Mouse (Mus musculus) myocyte (in vitro differentiated cells): ENCODE results near the gene Tmem43. TPM values are rescaled to one million over a fixed set of nuclear protein-coding genes. Genes with fewer than 3 reads are reported as not detected.

Experiments
- H3K27me3 ChIP-seq: one replicate; pipeline ENCODE4 v1.6.1; 2011; ENCODE audit not compliant: control insufficient read depth, insufficient read depth, insufficient read length
- H3K36me3 ChIP-seq: one replicate; pipeline ENCODE4 v1.6.1; 2011; ENCODE audit not compliant: control insufficient read depth, insufficient read depth
- H3K4me2 ChIP-seq: one replicate; pipeline ENCODE4 v1.6.1; 2011; ENCODE audit warnings: low read depth, control low read depth
- H3K4me3 ChIP-seq: one replicate; pipeline ENCODE4 v1.5.1; 2011; ENCODE audit warnings: mild to moderate bottlenecking, control low read depth, moderate library complexity
- H3K79me2 ChIP-seq: one replicate; pipeline ENCODE4 v1.6.1; 2011; ENCODE audit not compliant: control insufficient read depth, insufficient read depth
- H3ac ChIP-seq: one replicate; pipeline ENCODE4 v1.6.1; 2011; ENCODE audit not compliant: control insufficient read depth, insufficient read length
- CEBPB ChIP-seq: IDR thresholded peaks from 2 replicates; pipeline ENCODE4 v1.6.1; 2011; ENCODE audit warnings: mild to moderate bottlenecking, moderate library complexity; ENCODE audit not compliant: poor library complexity, insufficient read depth, severe bottlenecking
- E2F4 ChIP-seq: IDR thresholded peaks from one replicate; pipeline ENCODE4 v1.6.1; 2011; ENCODE audit warnings: mild to moderate bottlenecking, control low read depth, moderate library complexity; ENCODE audit not compliant: insufficient read depth
- MAX ChIP-seq: IDR thresholded peaks from one replicate; pipeline ENCODE4 v1.6.1; 2011; ENCODE audit warnings: low read depth, mild to moderate bottlenecking, control low read depth
- MYOD1 ChIP-seq, 3 experiments: IDR thresholded peaks; one replicate each; pipeline ENCODE4 v1.6.1; 2011; ENCODE audit warnings: control low read depth in 2 of 3, low read depth in 2 of 3, mild to moderate bottlenecking in 2 of 3, moderate library complexity in 1 of 3; ENCODE audit not compliant: insufficient read length in 2 of 3, control insufficient read depth in 1 of 3
- MYOG ChIP-seq, 3 experiments: IDR thresholded peaks; one replicate each; pipeline ENCODE4 v1.6.1; 2011; ENCODE audit warnings: control low read depth in 2 of 3, low read depth in 2 of 3, mild to moderate bottlenecking in 2 of 3; ENCODE audit not compliant: insufficient read length in 2 of 3, control insufficient read depth in 1 of 3, insufficient read depth in 1 of 3
- POLR2A ChIP-seq: IDR thresholded peaks from one replicate; pipeline ENCODE4 v1.6.1; 2011; ENCODE audit warnings: low read depth, mild to moderate bottlenecking, control low read depth, moderate library complexity; ENCODE audit not compliant: insufficient read length
- POLR2AphosphoS2 ChIP-seq: IDR thresholded peaks from one replicate; pipeline ENCODE4 v1.6.1; 2011; ENCODE audit warnings: low read depth, control low read depth; ENCODE audit not compliant: insufficient read length
- REST ChIP-seq: IDR thresholded peaks from one replicate; pipeline ENCODE4 v1.6.1; 2011; ENCODE audit warnings: mild to moderate bottlenecking, control low read depth, moderate library complexity; ENCODE audit not compliant: insufficient read depth, insufficient read length
- SRF ChIP-seq: IDR thresholded peaks from one replicate; pipeline ENCODE4 v1.6.1; 2011; ENCODE audit warnings: low read depth; ENCODE audit not compliant: control insufficient read depth, insufficient read length
- TCF12 ChIP-seq: IDR thresholded peaks from one replicate; pipeline ENCODE4 v1.6.1; 2011; ENCODE audit warnings: mild to moderate bottlenecking, control low read depth; ENCODE audit not compliant: poor library complexity, insufficient read depth, severe bottlenecking
- TCF3 ChIP-seq: IDR thresholded peaks from one replicate; pipeline ENCODE4 v1.6.1; 2011; ENCODE audit warnings: low read depth, control low read depth; ENCODE audit not compliant: insufficient read length
- USF1 ChIP-seq: IDR thresholded peaks from one replicate; pipeline ENCODE4 v1.6.1; 2011; ENCODE audit warnings: low read depth, mild to moderate bottlenecking, control low read depth, moderate library complexity
- polyA plus RNA-seq: library from polyadenylated mRNA; unstranded; fragments of >200 nt; fragmentation: generic; extraction: Trizol; gene quantifications from one replicate; pipeline ENCODE4 v1.2.1, GENCODE M21; 2012; ENCODE audit warnings: missing spikeins

Gene Tmem43
- polyA plus RNA-seq, 1 experiment: 84.1 TPM

DNA sequence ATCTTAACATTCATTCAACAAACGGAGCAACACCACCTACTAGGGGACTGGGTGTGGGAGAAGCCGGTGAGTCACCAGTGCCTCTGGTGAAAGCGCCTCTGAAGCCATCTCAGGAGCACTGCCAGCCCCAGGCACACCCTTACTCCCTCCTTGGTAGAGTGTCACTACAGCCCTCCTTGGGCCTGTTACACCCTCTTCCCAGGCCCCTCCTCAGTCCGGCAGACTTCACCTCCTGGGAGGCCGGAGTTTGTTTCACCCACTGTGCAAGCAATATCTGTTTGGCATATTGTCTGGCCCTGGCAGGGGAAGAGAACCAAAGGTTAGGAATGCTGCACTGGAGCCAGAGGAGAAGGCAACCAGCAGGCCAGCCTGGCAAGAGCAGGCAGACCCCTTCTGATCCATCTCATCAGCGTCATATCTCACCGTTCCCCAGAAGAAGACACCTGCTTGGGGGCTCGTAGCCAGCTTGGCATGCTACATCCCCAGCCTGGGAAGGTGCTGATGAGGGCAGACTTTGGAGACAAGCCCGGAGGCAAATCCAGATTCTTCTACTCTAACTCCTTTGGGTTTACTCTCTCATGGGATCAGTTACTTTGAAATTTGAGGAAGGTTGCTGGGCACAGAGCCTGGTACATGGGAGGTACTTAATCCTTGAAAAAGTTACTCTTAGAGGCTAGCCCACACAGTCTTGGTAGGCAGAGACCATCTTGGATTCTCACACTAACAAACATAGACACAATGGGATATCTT, 1.1 kb downstream of the Tmem43 start:
- peak overlapping the region; percentile 30 for H3ac ChIP-seq
- H3K79me2 ChIP-seq: peaks cover 55% of the 10 kb centered on the region
- no peaks in the 10 kb centered on the region for H3K27me3 ChIP-seq
- no peak for TF ChIP-seq TCF12
- no peak for TF ChIP-seq POLR2A
- peak; percentile 20 for TF ChIP-seq POLR2AphosphoS2
- peaks cover 19% of the 10 kb centered on the region for H3K36me3 ChIP-seq
- peak overlapping the region; percentile 91 for H3K4me2 ChIP-seq
- peak overlapping the region; percentile 93 for H3K4me3 ChIP-seq

DNA sequence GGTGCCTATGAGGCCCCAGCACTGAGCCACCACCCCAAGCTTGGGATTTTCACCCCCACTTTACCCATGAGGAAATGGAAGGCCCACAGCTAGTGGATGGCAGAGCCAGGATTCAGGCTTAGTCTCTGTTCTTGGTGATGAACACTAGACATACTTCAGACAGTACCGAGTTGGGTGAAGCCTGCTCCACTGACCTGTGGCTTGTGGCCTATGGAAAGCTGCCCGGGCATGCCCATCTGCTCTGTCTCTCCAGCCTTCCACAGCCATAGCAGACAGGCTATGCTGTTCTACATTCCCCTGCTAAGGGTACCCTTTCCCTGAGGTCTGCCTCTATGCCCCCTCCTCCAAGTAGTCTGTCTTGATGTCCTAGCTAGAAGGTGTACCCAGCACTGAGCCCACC, 3.0 kb downstream of the Tmem43 start:
- peak in 1 of 3 experiments; percentile 8 for TF ChIP-seq MYOD1 (IDR thresholded peaks at IDR 0.05; ENCODE audit: control insufficient read depth in 1 of 3, insufficient read length in 2 of 3, low read depth in 2 of 3)
- no peak for TF ChIP-seq TCF3
- TF ChIP-seq POLR2AphosphoS2: peak; percentile 29
- H3ac ChIP-seq: no peak overlapping the region
- H3K36me3 ChIP-seq: peaks cover 29% of the 10 kb centered on the region
- H3K4me3 ChIP-seq: no peak overlapping the region
- H3K4me2 ChIP-seq: peak overlapping the region; percentile 91
- no peaks in the 10 kb centered on the region for H3K27me3 ChIP-seq
- peaks cover 50% of the 10 kb centered on the region for H3K79me2 ChIP-seq

DNA sequence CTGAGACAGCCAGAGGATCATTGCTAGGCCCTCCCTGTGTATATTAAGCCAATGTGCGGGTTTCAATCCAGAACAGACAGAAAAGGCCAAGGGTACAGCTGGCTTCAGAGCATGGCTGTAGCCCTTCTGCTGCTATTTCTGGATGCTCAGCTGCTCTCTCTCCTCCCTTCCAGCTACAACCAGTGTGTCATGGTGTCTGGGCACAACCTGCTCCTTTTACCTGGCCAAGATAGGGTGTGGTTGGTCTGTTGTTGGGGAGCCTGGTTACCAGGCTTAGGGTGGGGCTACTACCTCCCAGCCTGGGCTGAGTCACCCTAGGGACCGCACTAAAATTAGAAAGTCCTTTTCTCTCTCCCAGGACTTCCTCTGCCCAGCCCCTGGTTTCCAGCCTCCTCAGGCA, 9.9 kb downstream of the Tmem43 start:
- Histone ChIP-seq H3K4me2 (peak overlapping the region; percentile 19), H3K27me3 (no peaks in the 10 kb centered on the region)
- peak in 2 of 3 experiments; percentile 79 to 82 for TF ChIP-seq MYOG (IDR thresholded peaks at IDR 0.05; ENCODE audit: control insufficient read depth in 1 of 3, insufficient read depth in 1 of 3, insufficient read length in 2 of 3, low read depth in 2 of 3)
- peak; percentile 20 to 75 (median 34) for TF ChIP-seq MYOD1 (IDR thresholded peaks at IDR 0.05; ENCODE audit: control insufficient read depth in 1 of 3, insufficient read length in 2 of 3, low read depth in 2 of 3)
- peak; percentile 8 for TF ChIP-seq TCF12
- TF ChIP-seq CEBPB: no peak

DNA sequence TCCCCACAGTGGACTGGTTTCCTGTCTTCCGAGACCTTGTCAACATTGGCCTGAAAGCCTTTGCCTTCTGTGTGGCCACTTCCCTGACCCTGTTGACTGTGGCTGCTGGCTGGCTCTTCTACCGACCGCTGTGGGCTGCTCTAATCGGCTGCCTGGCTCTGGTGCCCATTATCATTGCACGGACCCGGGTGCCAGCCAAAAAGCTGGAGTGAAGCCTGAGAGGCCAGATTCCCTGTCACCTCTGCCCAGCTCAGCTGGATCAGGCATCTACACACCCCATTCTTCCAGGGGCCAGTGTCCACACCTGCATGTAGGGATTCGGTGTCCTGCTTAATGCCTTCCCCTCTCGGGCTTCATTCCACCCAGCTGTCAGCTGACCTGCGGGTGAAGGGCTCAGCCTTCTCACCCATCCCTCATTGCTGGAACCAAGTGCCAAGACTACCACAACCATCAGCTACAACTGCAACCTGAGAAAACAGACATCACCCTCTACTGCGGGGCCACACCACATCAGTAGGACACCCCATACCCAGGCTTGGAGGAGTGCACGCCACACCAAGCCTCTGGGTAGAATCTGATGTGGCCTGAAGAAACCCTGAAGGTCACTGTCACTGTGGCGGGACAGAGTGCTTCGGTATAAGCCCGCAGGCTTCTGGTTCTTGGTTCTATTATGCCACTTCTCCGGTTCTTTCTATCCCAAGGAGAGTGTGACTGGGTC, 13.4 kb downstream of the Tmem43 start:
- no peak overlapping the region for H3K4me2 ChIP-seq
- H3ac ChIP-seq: no peak overlapping the region
- TF ChIP-seq REST (no peak), MYOD1 (IDR thresholded peaks at IDR 0.05; ENCODE audit: control insufficient read depth in 1 of 3, insufficient read length in 2 of 3, low read depth in 2 of 3) (no peak), POLR2A (no peak), TCF12 (no peak), MYOG (IDR thresholded peaks at IDR 0.05; ENCODE audit: control insufficient read depth in 1 of 3, insufficient read depth in 1 of 3, insufficient read length in 2 of 3, low read depth in 2 of 3) (no peak), POLR2AphosphoS2 (no peak), MAX (no peak), USF1 (no peak), TCF3 (no peak), E2F4 (no peak), CEBPB (no peak), SRF (no peak)
- H3K4me3 ChIP-seq: no peak overlapping the region
- H3K36me3 ChIP-seq: peaks cover 26% of the 10 kb centered on the region
- no peaks in the 10 kb centered on the region for H3K27me3 ChIP-seq
- H3K79me2 ChIP-seq: no peaks in the 10 kb centered on the region

More for the DNA sequence above, 9.9 kb downstream of the Tmem43 start:
- H3K4me3 ChIP-seq: no peak overlapping the region
- no peak overlapping the region for H3ac ChIP-seq
- peaks cover 46% of the 10 kb centered on the region for H3K36me3 ChIP-seq
- H3K79me2 ChIP-seq: no peaks in the 10 kb centered on the region

DNA sequence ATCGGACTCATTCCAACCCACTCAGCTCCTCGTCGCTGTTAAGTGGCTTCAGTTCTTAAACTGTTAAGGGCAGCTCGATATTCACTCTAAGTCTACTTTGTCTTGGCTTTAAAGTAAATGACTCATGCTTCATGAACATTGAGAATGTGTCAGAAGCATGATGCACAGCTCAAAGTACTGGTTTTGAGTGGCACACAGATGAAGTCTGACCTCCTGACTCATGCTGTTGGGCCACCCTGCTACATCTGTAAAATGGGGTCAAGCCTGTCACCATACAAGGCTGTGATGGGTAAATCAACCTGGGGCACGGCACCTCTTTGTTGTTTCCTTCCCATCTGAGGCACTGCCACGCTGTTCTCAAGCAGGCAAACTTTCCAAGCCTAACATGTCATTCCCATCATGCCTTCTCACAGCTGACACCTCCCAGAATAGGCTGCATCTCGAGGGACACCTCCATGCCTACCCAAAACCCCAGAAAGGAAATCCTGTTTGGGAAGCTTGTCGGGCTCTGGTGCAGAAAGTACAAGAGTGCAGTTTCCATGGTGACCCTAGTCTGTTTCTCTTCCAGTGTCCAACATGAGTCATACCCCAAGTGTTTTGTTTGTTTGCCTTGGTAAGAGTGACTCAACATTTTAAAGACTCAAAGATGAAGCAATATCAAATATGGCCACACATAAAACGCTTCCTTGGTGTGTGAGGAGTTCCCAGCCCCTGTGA, 15.2 kb downstream of the Tmem43 start:
- peaks cover 26% of the 10 kb centered on the region for H3K36me3 ChIP-seq
- TF ChIP-seq CEBPB: peak; percentile 97
- TF ChIP-seq MYOD1 (IDR thresholded peaks at IDR 0.05; ENCODE audit: control insufficient read depth in 1 of 3, insufficient read length in 2 of 3, low read depth in 2 of 3): no peak
- TF ChIP-seq E2F4: no peak
- peak; percentile 35 for TF ChIP-seq POLR2AphosphoS2
- TF ChIP-seq POLR2A: no peak
- TF ChIP-seq MYOG (IDR thresholded peaks at IDR 0.05; ENCODE audit: control insufficient read depth in 1 of 3, insufficient read depth in 1 of 3, insufficient read length in 2 of 3, low read depth in 2 of 3): peak in 1 of 3 experiments; percentile 31

More for the DNA sequence above, 15.2 kb downstream of the Tmem43 start:
- no peak overlapping the region for H3ac ChIP-seq
- no peaks in the 10 kb centered on the region for H3K79me2 ChIP-seq
- no peak overlapping the region for H3K4me3 ChIP-seq
- peak overlapping the region; percentile 74 for H3K4me2 ChIP-seq
- no peaks in the 10 kb centered on the region for H3K27me3 ChIP-seq
